Mouse (Mus musculus) brain, embryonic 14.5 days (tissue): ENCODE results near the gene Rab9. TPM values are rescaled to one million over a fixed set of nuclear protein-coding genes. Genes with fewer than 3 reads are reported as not detected.

ENCODE experiments used
- DNase-seq: peaks from one replicate; pipeline ENCODE4 v3.0.0-alpha.2; 2011; ENCODE audit warnings: low read depth
- CTCF ChIP-seq: fragments of 200-500 bp; IDR thresholded peaks from 2 replicates; pipeline ENCODE4 v1.5.1; 2012; ENCODE audit warnings: inconsistent platforms, mild to moderate bottlenecking, moderate library complexity, borderline replicate concordance; ENCODE audit not compliant: insufficient read depth, insufficient read length; ENCODE audit errors: extremely low read depth
- POLR2A ChIP-seq: fragments of 200-500 bp; IDR thresholded peaks from 2 replicates; pipeline ENCODE4 v1.6.1; 2012; ENCODE audit warnings: mild to moderate bottlenecking, inconsistent platforms, borderline replicate concordance; ENCODE audit not compliant: poor library complexity, insufficient read depth, insufficient read length, severe bottlenecking; ENCODE audit errors: extremely low read depth
- polyA plus RNA-seq: library from polyadenylated mRNA; depleted of rRNA; stranded (reverse); fragments of >200 nt; gene quantifications from 2 replicates; pipeline ENCODE4 v1.2.3, GENCODE M21; 2012; rRNA removed

Gene Rab9
- polyA plus RNA-seq: 20.0 and 25.2 TPM in 2 replicates

- TF ChIP-seq CTCF (no peak), POLR2A (0 out of 2 replicates have a peak, but pooled peaks have one; percentile 6)
- peak; percentile 97 for DNase-seq
Observed at GRCm38 (mm10) chrX:166479365-166479983, at the start of gene Rab9. Gene Rab9, minus strand, starts transcription at chrX:166479867.

GRCm38 (mm10) chrX:166528126-166528525 is 48.5 kb upstream of the Rab9 start:
- DNase-seq: no peak
- no peak for TF ChIP-seq POLR2A
- no peak for TF ChIP-seq CTCF

GRCm38 (mm10) chrX:166525637-166526315 is 46.1 kb upstream of the Rab9 start:
- peak; percentile 13 for DNase-seq
- TF ChIP-seq POLR2A: no peak
- TF ChIP-seq CTCF: no peak

GRCm38 (mm10) chrX:166520782-166521181 is 41.1 kb upstream of the Rab9 start:
- DNase-seq: no peak
- no peak for TF ChIP-seq CTCF
- TF ChIP-seq POLR2A: no peak

GRCm38 (mm10) chrX:166518345-166518744 is 38.7 kb upstream of the Rab9 start, which contains the start of gene Tceanc:
Gene Tceanc, minus strand, starts transcription at chrX:166518567.
- DNase-seq: peak; percentile 25
- TF ChIP-seq POLR2A (no peak), CTCF (no peak)

GRCm38 (mm10) chrX:166516631-166517030 is 37.0 kb upstream of the Rab9 start:
- no peak for DNase-seq
- TF ChIP-seq CTCF: no peak
- TF ChIP-seq POLR2A: no peak

- no peak for TF ChIP-seq POLR2A
- TF ChIP-seq CTCF: no peak
- DNase-seq: no peak
Observed at GRCm38 (mm10) chrX:166515923-166516322, 36.3 kb upstream of the Rab9 start.

GRCm38 (mm10) chrX:166514035-166514434 is 34.4 kb upstream of the Rab9 start:
- DNase-seq: peak; percentile 35

GRCm38 (mm10) chrX:166512071-166512470 is 32.4 kb upstream of the Rab9 start:
- TF ChIP-seq CTCF (no peak), POLR2A (no peak)
- DNase-seq: no peak

- no peak for TF ChIP-seq POLR2A
- no peak for TF ChIP-seq CTCF
- no peak for DNase-seq
Observed at GRCm38 (mm10) chrX:166511107-166511506, 31.4 kb upstream of the Rab9 start.

GRCm38 (mm10) chrX:166509761-166510738 is 30.4 kb upstream of the Rab9 start:
- TF ChIP-seq POLR2A: peak; percentile 83
- no peak for TF ChIP-seq CTCF
- DNase-seq: peak; percentile 98
